Mouse (Mus musculus) small intestine, adult 2 months (tissue): ENCODE data around the gene Cyp27b1.

Experiments
- CTCF ChIP-seq: fragments of 200-500 bp; IDR thresholded peaks from 2 replicates; pipeline ENCODE4 v1.5.1; 2012; ENCODE audit warnings: low read depth, mild to moderate bottlenecking, control low read depth, inconsistent platforms, low read length, moderate library complexity, mixed read lengths; ENCODE audit not compliant: insufficient replicate concordance, insufficient read length; ENCODE audit errors: extremely low read depth
- POLR2A ChIP-seq: fragments of 200-500 bp; IDR thresholded peaks from 2 replicates; pipeline ENCODE4 v1.6.1; 2012; ENCODE audit warnings: low read depth, mild to moderate bottlenecking, control low read depth, inconsistent platforms, low read length, moderate library complexity

DNA sequence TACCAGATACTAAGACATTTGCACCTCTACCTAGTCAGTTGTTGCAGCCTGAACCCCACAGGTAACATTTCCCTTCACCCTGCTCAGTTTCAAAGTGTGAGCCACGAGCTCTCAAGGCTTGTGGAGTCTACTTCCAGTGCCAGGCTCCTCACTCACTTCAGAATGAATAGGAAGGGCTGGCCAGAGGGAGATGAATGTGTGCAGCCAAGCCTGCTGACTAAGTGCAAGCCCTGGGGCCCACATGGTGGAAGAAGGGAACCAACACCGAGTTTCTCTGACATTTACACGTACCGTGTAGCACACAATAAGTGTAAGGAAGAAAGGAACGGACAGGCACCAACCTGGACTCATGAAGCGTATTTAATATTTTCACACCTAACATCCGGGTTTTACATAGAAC, 44.2 kb upstream of the Cyp27b1 start:
- TF ChIP-seq POLR2A = no peak
- TF ChIP-seq CTCF = no peak
